Mouse (Mus musculus) right cerebral cortex, postnatal 4 days (tissue): ENCODE measurements around the gene Npas2.

Experiments
- DNase-seq: peaks from one replicate; pipeline ENCODE4 v3.0.0-alpha.2; 2022

Gene Npas2

DNA sequence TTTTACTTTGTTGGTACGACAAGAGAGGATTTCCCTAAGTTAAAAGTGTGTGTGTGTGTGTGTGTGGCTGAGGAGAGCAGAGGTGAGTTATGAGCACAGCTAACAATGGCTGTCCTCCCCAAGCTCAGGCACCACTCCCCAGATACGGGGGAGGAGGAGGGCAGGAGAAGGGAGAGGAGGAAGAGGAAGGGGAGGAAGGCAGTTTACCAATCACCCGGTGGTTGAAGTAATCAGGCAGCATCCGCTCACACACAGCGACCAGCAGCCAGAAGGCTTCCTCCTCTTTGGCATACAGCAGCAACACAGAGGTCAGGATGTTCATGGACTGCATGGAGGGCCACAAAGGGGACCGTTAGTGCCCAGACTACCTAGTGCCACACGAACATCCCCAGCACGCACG lies 191.4 kb downstream of the Npas2 start:
- no peak for DNase-seq

DNA sequence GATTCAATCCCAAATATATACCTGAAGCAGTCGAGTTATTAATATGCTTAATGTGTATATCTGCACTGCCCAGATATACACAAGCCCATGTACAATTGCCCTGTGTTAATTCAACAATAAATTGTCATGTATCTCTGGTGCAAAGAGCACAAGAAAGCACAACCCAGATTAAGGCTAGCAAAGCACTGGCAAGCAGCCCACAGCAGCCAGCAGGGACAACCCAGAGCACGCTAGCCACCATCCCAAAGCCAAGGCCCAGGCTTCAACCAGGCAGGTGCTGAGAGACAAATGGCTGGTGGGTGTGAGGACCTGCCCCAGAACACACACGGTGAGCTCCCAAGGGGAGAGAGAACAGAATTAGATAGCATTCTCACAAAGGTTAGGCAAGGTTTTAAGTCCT lies 192.9 kb downstream of the Npas2 start:
- no peak for DNase-seq

GRCm38 (mm10) chr1:39387497-39387896 lies 194.0 kb downstream of the Npas2 start:
- DNase-seq, result no peak

DNA sequence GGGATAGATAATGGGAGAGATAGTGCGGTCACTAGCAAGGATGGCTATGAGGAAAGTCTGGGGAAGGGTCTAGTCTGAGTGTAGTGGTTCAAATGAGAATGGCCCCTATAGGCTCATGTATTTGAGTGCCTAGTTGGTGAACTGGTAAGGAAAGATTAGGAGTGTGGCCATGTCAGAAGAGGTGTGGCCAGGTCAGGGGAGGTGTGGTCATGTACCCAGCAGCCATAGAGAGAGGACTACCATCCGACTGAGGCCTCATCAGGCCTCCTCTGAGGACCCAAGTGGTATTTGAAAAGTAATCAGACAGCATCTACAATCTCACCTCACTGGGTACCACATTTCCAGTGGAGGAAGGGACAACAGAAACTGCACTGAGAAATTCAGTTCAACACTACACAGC lies 194.6 kb downstream of the Npas2 start:
- no peak for DNase-seq

GRCm38 (mm10) chr1:39389338-39389737 lies 195.8 kb downstream of the Npas2 start:
- no peak for DNase-seq

- no peak for DNase-seq
Observed at GRCm38 (mm10) chr1:39391652-39392051, 198.1 kb downstream of the Npas2 start.

DNA sequence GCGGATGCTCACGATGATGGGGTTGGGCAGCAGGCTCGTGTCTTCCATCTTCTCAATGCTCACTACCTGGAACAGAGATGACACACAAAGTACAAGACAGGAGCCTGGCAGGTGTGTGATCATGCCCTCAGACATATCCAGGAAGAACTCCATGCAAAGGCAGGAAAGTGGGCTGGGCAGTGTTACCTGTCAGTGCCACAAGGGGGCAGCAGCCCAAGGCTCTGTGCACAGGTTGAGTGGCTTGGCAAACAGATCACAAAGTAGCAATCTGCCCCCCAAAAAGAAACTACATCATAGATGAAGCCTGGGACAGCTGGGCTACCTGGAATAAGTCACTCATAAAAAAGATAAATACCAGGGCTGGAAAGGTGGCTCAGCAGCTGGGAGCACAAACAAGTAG lies 198.7 kb downstream of the Npas2 start:
- peak; percentile 81 for DNase-seq

- DNase-seq, result no peak
Observed at GRCm38 (mm10) chr1:39393217-39393867, 199.8 kb downstream of the Npas2 start.

DNA sequence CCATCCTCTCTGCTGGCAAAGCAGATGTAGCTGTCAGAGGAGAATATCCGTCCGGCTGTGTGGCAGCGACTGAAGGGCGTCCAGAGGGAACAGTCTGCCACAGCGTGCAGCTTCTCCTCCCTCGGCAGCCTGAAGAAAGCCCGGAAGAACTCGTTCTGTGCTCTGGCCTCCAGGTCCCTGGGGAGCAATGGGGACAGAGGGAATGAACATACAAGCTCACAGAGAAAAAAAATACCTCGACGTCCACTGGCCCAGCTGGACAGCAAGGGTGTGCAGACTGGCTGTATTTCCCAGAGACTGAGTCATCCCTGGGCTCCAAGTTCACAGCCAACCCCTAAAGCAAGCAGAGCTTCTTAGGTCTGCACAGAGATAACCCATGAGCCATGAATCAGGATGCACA lies 200.6 kb downstream of the Npas2 start:
- DNase-seq, result no peak

DNA sequence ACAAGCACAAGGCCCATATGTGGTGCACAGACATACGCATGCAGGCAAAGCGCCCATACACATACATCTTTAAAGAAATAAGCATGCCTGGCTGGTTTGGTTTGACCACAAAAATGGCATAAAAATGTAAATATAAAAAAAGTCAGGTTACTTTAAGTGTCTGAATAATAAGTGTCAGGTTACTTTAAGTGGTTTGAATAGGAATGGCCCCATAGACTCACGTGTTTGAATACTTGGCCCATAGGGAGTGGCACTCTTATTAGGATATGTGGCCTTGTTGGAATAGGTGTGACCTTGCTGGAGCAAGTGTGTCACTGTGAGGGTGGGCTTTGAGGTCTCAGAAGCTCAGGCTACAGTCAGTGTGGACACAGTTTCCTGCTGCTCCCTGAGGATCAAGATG lies 201.1 kb downstream of the Npas2 start:
- no peak for DNase-seq

- no peak for DNase-seq
Observed at GRCm38 (mm10) chr1:39396347-39396746, 202.8 kb downstream of the Npas2 start.

DNA sequence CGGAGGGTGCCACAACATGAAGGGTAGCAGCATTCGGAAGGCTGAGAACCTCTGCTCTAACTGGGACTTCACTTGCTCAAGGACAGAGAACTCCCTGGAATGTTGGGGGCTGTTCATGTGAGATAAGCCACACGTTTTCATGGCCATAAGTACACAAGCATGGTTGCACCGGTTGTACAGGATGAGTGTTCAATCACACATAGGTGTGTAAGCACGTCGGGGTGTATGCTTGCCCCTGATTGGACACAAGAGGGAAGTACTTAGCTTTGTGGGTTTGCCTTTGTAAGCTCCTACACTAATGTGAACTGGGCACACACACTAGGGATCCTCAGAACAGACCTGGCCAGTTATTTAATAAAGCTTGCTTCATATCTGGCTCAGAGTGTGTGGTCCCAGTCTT lies 204.8 kb downstream of the Npas2 start:
- DNase-seq, result no peak

GRCm38 (mm10) chr1:39399228-39399627 lies 205.7 kb downstream of the Npas2 start:
- no peak for DNase-seq

DNA sequence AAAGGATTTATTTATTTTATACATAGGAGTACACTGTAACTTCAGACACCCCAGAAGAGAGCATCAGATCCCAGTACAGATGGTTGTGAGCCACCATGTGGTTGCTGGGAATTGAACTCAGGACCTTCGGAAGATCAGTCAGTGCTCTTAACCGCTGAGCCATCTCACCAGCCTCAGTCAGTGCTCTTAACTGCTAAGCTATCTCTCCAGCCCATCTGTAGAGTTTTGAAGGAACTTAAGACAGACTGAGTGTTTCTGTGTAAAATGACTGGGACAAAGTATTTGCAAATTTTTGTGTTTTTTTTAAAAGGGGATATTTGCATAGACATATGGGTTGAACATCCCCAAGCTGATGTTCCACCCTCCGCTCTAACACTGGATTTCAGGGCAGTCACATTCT lies 206.6 kb downstream of the Npas2 start:
- DNase-seq, result no peak

DNA sequence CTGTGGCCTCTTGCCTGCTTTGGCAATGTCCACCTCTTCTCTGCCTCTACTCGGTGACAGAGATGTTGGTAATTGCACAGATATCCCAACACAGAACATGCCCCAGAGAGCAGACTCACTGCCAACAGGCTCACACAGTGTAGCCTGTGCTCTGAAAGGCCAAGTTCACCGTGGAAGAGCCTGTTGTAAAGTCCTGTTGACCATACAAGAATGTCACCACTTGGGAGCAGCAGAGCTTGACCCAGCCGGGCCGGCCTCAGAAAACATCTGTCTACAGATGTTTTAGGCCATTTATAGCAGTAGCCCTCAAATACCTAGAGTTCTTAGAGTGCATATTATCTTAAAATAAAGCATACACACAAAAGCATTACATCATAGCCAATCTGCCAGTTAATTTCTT lies 213.6 kb downstream of the Npas2 start:
- DNase-seq, result no peak

DNA sequence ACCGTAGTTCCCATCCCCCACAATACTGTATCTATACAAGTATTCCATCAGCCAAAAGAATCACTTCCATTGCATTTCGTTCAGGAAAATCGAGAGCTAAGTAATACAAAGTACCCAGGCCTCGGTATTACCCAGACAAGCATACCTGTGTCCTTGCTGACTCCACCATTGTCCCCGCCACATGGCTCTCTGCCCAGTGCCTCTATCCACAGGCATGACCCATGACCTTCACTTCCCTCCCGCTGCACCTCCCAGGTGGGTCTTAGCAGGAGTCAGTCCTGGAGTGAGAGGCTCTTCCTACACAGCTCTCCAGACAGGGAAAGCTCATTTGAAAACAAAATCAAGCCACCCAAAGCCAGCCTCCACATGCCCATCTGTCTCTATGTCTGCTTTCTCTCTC lies 214.6 kb downstream of the Npas2 start:
- DNase-seq, result no peak

GRCm38 (mm10) chr1:39408668-39409067 lies 215.1 kb downstream of the Npas2 start:
- no peak for DNase-seq

DNA sequence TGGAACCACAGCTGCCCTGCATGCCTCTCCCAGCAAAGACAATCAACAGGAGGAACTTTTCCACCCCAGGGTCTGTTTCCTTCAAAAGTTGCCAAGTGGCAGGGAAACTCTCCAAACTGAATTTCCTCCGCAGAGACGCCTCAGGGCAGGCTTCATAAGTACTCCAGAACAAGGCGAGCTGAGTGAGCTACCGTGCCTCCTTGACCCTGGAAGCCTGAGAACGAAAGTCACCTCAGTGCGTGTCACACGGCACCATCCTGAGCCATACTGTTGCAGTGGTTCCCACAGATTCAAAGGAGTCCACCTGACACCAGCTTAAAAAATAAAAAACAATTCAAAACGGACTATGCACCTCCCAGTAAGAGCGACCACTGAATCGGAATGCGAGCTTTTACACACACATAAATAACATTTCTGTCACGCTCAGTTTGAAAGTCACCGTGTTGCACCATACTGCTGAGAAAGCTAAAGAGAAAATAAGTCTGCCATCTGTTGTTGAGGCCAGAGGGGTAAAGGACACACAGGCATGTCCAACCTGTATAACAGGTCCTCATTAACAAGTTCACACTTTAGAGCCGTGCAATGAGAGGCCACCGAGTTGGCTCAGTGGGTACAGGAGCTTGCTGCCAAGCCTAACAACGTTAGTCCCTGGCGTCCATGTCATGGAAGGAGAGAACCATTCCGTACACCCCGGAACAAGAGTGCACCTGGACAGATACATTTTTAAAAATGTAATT lies 216.7 kb downstream of the Npas2 start:
- DNase-seq, result no peak
